In genomic region chr10:43561311-43561710, GRCm38 (mm10) we compare ENCODE assay signal across 19 mouse cellular contexts.
"Had no signal": no experiment of that assay in that cellular context is flagged by ENCODE, and none has a peak within 500 bp of the region (broad histone marks: within the 10 kb centered on the region; RNA-seq: fewer than 3 reads in every experiment).

No protein-coding gene starts in this region.

- H3K9me3 ChIP-seq: limb, embryonic 12.5 days; limb, embryonic 15.5 days; liver, embryonic 13.5 days; midbrain, embryonic 13.5 days; neural tube, embryonic 13.5 days had no signal

- H3K4me2 ChIP-seq: limb, embryonic 12.5 days; limb, embryonic 15.5 days; liver, embryonic 13.5 days; midbrain, embryonic 13.5 days; neural tube, embryonic 13.5 days had no signal

- DNase-seq: kidney, adult 18-20 months; kidney, adult 9 months; layer of hippocampus, postnatal 36 days; left cerebral cortex, postnatal 4 days; liver, embryonic 13.5 days; lung, adult 18-20 months; retina, postnatal 1 day; right cerebral cortex, postnatal 25 days; thymus, adult 2 months; thymus, postnatal 14 days had no signal

- H3K36me3 ChIP-seq: limb, embryonic 12.5 days; limb, embryonic 15.5 days; liver, embryonic 13.5 days; midbrain, embryonic 10.5 days; midbrain, embryonic 13.5 days; neural tube, embryonic 13.5 days had no signal

- H3K4me1 ChIP-seq: limb, embryonic 12.5 days; limb, embryonic 15.5 days; megakaryocyte, embryonic 14.5 days; midbrain, embryonic 10.5 days; midbrain, embryonic 13.5 days; neural tube, embryonic 13.5 days had no signal

- H3K4me3 ChIP-seq: limb, embryonic 12.5 days; limb, embryonic 15.5 days; liver, embryonic 13.5 days; megakaryocyte, embryonic 14.5 days; midbrain, embryonic 10.5 days; midbrain, embryonic 13.5 days; myocyte; neural tube, embryonic 13.5 days had no signal

- H3K9ac ChIP-seq: limb, embryonic 12.5 days; limb, embryonic 15.5 days; liver, embryonic 13.5 days; midbrain, embryonic 13.5 days; neural tube, embryonic 13.5 days had no signal

- H3K27ac ChIP-seq: limb, embryonic 12.5 days; limb, embryonic 15.5 days; liver, embryonic 13.5 days; midbrain, embryonic 10.5 days; midbrain, embryonic 13.5 days; neural tube, embryonic 13.5 days had no signal

- H3K27me3 ChIP-seq: limb, embryonic 12.5 days; limb, embryonic 15.5 days; midbrain, embryonic 13.5 days; neural tube, embryonic 13.5 days had no signal

- ATAC-seq: intestine, embryonic 16.5 days; midbrain, embryonic 13.5 days; midbrain, embryonic 16.5 days had no signal
